Mouse (Mus musculus) cerebellum, adult (tissue): ENCODE measurements around the gene Sh2d1b2.

Experiments
- ATAC-seq: cut with Nextera tagmentation; 2 replicates; pipeline ENCODE4 v1.9.2; 2017; ENCODE audit warnings: mild to moderate bottlenecking, moderate library complexity, mixed read lengths; ENCODE audit not compliant: insufficient number of reproducible peaks, low FRiP score, low TSS enrichment

Gene Sh2d1b2

DNA sequence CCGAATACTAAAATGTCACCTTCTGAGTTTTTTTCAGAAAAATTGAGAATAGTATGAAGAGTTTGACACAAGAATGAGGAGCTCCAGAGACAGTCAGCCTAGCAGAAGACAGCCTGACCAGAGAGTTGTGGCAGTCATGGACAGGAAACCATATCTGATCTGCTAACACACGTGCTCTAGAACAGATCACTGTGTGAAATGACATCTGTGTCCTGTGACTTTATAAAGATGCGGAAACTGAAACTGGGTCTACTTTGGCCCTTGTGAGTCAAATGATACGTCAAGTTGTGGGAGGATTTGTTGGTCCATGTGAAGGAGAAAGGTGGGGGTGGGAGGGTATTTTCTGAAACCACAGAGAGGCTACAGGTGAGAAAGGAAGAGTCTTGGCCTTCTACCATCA lies 38.1 kb downstream of the Sh2d1b2 start:
- no peak for ATAC-seq

DNA sequence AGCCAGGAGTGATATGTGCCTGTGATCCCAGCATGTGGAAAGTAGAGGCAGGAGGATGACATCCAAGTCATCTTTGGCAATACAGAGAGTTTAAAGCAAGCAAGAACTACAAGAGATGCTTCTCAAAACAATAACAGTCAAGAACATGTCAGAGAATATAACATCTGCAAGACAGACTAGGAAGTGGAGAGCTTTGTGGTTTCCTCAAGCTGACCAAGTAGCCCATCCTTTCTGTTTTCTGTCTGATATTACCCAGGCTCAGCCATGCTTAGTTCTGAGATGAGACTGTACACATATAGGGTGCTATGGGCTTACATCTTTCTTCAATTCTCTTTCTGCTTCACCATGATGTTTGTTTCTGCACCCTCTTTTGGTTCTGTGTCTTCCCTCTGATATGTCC lies 40.7 kb downstream of the Sh2d1b2 start:
- no peak for ATAC-seq

DNA sequence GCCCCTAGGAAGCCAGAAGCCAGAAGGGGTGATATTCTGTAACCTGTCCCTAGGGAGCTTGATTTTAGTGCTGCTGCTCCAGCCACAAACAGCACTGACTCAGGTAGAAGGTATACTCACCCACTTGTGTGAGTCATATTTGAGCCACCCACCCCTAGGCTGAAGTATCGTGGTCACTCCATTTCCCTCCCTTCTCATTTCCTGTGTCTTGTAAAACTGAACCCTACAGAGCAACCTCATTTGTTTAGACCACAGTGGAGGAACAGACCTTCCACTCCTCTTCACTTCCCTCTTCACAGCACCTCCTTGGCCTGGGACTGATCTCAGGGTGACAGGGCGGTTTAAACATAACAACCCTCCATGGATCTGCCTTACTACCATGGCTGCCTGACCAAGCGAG lies 44.5 kb downstream of the Sh2d1b2 start, which contains the start of gene Sh2d1b1:
TSS of gene Sh2d1b1 (plus strand) at position 305 of the 400 bp plus-strand sequence.
- ATAC-seq: no peak

DNA sequence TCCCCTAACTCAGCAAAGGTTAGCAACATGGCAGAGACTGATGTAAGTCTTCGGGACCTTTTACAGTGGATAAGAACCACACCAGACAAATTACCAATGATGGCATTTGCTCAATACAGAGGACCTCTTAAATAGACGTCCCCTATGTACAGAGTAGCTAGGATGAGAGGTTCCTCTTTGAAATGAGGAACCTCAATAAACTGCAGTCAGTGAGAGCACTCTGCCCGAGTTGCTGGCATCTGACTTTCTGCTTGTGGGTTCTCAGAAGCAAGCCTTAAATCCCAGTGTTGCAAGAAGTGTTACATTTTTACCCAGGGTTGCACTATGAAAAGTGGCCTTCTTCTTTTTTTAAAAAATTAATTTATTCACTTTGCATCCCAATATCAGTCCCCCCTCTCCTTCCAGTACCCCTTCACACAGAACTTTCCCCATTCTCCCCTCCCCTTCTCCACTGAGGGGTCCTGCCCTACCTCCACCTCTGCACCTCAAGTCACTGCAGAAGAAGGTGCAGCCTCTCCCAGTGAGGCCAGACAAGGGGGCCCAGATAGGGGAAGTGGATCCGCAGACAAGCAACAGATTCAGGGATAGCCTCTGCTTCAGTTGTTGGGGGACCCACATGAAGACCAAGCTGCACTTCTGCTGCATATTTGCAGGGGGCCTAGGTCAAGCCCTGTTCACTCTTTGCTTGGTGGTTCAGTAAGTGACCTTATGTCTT lies 50.0 kb downstream of the Sh2d1b2 start:
- no peak for ATAC-seq

DNA sequence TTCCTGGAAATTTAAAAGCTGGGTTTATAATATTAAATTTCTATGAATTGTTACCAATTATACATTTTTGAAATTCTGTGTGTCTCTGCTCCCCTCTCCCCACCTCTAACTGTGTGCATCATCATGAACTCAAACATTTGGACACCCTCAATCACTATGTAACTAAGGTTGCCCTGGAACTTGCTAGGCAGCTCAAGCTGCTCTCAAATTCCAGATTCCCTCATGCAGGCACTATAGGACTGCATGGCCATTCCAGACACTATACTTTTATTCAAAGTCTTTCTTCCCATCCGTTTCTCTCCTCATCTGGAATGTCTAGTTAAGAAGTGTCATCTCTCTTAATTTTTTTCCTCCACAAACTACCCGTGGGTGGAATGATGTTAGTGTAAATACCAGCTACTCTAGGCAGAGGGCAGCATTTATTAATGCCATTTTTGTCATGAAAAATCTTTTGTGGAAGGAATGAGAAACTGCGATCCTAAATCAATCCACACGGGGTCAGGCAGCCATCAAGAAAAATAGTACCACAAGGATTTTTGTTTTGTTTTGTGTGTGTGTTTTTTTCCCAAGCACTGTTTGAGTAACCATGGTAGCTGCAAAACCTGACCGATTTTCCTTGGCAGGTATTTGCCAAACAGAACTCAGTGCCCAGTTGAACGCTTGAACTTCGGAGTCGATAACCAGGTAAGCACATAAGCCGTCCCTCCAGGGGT lies 59.8 kb downstream of the Sh2d1b2 start:
- ATAC-seq: peak; percentile 74

DNA sequence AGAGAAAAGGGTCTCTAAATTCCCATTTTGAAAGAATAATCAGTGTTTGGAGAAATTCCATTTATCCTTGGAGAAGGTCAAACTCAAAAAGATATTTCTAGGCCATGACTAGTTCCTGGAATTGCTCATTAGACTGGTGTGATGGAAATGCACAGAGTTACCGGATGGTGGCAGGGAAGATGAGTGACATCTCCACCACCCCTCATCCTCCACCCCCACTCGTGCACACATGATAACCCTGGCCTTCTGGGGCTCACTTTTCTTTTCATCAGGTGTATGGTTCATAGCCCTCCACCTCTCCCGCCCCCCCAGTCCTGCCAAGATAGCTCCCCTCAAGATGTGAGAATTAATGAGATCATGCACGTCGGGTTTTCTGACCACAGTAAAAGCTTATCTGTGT lies 60.7 kb downstream of the Sh2d1b2 start:
- no peak for ATAC-seq

DNA sequence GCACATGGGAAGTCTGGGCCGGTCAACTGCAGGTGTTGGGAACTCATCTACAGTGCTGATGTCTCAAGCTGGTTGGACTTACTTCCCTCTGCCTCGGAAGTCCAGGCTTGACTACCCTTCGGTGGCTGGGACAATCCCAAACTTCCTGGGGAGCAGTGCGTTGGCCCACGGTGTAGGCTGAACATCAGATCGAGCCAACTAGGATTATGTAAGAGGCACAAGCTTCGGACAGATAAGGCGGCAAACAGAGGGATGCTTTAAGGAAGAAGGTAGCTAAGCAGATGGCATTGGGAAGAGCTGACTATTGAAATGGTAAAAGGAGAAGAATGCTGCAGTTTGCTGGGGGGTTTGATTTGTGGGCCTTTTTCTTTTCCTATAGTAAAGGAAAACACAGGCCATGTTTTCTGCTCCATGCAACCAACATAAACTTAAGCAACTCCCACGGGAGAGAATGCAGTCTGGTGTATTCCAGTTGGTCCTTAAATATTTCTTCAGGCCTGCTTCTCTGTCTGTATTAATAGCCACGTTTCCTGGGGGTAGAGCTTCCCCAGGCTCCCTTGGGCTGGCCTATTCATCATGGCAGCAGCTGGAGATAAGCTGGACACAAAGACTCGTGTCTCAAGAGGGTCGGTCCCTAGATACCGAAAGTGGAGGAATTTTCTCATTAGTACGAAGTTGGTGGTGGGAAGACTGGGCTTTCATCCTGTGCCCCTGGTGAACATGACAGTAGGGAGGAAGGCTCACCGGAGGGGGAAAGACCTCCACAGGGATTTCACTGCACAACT lies 62.4 kb downstream of the Sh2d1b2 start:
- no peak for ATAC-seq

DNA sequence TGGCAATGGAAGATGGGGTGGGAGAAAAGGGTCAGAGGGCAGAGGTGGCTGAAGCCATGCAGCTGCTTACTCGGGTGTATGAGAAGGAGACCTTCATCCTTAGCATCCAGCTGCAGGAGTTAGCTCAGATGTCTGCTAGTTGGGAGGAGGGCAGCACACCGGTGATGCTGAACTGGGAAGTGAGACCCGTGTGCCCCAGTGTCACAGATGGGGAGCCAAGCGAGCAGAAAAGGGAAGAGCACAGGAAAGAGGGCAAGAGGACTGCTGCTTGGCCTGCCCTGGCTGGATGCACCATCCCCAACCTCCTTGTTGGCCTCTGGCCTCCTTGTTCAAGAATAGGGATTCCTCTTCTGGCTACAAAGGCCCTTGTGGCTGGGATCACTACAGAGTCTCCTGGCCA lies 66.9 kb downstream of the Sh2d1b2 start:
- ATAC-seq: no peak

DNA sequence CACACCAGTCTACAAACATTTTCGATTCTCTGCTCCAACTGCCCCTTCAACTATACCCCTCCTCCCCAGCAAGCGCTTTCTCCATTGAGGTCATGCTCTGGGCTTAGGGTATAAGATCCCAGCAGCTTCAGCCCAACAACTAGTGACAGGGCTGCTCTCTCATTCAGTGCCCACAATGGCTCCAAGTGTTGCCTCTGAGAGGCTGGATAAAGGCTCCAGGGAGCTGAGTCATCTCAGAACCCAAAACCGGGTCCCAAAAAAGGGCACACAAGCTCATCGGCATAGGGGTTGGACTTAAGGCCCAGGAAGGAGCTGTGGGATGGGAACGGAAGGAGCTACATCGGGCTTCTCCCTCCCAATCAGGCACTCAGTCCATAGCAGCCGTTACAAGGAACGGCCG lies 69.1 kb downstream of the Sh2d1b2 start:
- no peak for ATAC-seq

DNA sequence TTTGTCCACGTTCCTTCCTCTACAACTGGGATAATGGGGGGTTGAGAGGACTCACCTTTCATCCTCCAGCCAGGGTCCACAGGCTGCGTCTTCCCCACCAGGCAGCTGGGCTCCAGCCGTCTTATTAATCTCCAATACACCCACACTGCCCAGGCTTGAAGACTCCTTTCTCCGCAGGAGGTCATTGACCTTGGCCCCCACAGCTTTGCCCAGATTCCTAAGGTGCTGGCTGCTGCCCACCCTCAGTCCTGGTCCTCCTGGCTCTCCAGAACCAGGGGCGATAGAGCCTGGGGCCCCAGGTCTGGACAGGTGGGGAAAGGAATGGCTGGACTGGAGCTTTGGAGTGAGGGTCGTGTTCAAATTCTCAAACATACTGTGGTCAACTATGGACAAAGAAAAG lies 69.9 kb downstream of the Sh2d1b2 start:
- ATAC-seq: no peak

DNA sequence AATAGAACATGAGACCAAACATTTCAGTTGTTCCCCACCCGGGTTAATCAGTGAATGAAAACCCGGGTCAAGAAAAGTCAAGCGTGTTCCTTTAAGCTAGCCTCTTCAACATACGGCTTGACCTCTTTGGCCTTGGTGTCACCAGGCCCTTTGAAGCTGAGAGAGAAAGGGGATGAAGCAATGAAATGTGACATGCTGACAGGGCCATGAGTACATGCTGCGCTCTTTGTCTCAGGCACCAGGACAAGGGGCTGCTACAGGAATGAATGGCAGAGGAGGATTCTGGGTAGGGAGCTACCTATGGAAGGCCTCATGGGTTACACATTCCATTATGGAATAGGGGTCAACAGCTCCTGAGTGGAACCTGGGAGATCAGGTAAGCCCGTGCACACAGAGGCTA lies 70.6 kb downstream of the Sh2d1b2 start:
- no peak for ATAC-seq
